Mouse (Mus musculus) induced T-regulatory cell, adult 2 months (primary cell): ENCODE results near the gene Msh5.
"Not testable (repeated sequence)": the region's sequence is repeated elsewhere in the genome, so short reads cannot be mapped to it uniquely, and the experiment has no call there.

Experiments
- DNase-seq: peaks from one replicate; pipeline ENCODE4 v3.0.0-alpha.2; 2012; ENCODE audit warnings: low read depth

Gene Msh5

DNA sequence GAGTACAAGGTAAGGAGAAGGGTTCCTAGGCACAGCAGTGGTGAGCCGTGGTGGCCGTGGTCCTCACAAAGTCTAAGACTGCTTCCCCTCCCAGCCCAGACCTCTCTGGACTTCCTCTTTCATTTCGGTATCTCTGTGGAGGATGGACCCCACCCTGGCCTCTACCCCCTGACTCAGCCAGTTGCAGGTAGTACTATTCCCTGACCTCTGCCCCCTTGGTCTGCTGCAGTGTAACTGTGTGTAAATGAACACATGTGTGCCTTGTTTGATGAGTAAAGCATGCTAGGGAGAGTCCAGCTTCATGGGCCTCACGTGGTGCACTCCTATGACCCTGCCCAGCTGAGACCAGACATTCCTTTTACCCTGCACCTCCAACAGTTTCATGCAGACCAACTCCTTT lies 22.8 kb downstream of the Msh5 start:
- no peak for DNase-seq

GRCm38 (mm10) chr17:35023221-35023620 lies 23.3 kb downstream of the Msh5 start:
- no peak for DNase-seq

DNA sequence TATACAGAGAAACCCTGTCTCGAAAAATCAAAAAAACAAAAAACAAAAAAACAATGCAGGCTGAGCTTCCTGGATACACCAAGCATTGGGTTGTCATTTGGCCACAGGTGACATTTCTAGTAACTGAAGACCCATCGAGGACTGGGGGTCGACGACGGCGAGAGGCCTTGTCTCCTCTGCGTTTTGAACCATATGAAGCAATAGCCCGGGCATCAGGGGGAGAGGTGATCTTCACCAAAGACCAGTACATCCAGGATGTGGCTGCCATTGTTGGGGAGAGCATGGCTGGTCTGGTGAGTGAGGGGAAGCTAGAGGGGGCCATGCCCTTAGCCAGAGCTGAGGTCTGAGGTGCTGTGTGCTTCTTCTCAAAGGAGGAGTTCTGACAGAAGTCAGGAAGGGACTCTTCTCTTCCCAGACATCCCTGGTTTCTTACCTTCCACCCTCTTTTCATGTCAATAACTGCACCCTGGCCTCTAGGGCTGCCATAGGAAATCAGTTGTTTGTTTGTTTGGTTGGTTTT lies 23.9 kb downstream of the Msh5 start:
- no peak for DNase-seq

GRCm38 (mm10) chr17:35021842-35022477 lies 24.6 kb downstream of the Msh5 start:
- no peak for DNase-seq

GRCm38 (mm10) chr17:35021163-35021808 lies 25.3 kb downstream of the Msh5 start:
- peak; percentile 92 for DNase-seq

- DNase-seq, result no peak
These were observed 26.0 kb downstream of the Msh5 start for GRCm38 (mm10) chr17:35020551-35020950.

GRCm38 (mm10) chr17:35019894-35020293 lies 26.7 kb downstream of the Msh5 start:
- DNase-seq, result no peak

DNA sequence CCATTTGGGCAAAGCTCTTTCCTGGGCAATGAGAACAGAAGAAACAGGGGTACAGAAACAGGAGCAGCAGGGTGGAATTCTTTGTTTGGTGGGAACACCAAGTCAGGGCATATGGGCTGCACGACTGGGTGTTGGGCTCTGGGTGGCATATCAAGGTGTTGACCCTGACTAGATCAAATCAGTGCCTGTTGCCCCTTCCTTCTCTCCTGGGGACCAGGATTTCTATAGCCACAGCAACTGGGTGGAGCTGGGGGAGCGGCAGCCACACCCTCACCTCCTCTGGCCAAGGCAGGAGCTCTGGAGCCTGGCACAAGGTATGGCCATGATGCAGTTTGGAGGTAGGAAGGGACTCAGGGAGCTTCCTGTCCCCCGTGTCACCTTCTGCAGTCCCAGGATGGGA lies 28.4 kb downstream of the Msh5 start:
- no peak for DNase-seq

DNA sequence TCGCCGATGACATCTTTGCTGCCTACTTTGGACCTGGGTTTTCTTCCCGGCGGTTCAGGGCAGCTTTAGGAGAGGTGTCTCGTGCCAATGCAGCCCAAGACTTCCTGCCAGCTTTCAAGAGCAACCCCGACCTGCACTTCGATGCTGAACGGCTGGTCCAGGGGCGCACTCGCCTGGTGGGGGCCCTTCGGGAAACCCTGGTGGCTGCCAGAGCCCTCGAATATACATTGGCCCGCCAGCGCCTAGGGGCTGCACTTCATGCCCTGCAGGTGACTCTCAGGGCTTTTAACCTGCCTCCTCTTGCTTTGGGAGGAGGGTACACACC lies 28.9 kb downstream of the Msh5 start:
- DNase-seq, result no peak

- DNase-seq, result peak; percentile 46
These were observed 29.5 kb downstream of the Msh5 start for GRCm38 (mm10) chr17:35016791-35017705.

DNA sequence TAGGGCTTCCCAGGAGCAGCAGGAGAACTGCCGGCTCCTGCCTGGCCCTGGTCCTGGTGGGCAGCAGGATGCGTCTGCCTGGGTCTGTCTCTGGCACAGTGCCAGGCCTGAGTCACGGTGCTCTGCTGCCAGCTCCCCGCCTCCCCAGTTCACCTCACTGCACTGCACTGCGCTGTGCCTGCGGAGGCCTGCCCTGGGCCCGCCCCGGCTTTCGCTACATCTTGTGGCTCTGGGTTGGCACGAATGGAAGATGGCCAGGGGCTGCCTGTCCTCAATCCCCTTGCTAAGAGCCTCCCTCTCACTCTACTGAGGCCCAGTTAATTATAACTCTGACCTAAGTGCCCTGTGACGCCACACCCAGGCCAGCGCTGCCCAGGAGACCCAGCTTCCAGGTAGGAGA lies 30.2 kb downstream of the Msh5 start, which contains the start of gene Vwa7:
Gene Vwa7, plus strand, starts transcription at position 204 of the 400 bp plus-strand sequence.
- DNase-seq, result no peak

- DNase-seq, result no peak
These were observed 31.2 kb downstream of the Msh5 start for GRCm38 (mm10) chr17:35015296-35015695.

- DNase-seq, result no peak
These were observed 33.3 kb downstream of the Msh5 start for GRCm38 (mm10) chr17:35013221-35013620.

DNA sequence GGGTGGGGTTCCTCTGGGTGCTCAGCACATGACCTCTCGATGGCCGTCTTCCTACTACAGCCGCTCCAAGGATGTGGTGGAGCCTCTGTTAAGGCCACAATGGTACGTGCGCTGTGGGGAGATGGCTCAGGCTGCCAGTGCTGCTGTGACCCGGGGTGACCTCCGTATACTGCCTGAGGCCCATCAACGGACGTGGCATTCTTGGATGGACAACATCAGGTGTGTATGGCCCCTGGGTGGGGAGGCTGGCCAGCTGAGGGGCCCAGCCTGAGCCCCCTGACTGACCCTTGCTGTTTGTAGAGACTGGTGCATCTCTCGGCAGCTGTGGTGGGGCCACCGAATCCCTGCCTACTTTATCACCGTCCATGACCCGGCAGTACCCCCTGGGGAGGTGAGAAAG lies 34.1 kb downstream of the Msh5 start:
- DNase-seq, result no peak

DNA sequence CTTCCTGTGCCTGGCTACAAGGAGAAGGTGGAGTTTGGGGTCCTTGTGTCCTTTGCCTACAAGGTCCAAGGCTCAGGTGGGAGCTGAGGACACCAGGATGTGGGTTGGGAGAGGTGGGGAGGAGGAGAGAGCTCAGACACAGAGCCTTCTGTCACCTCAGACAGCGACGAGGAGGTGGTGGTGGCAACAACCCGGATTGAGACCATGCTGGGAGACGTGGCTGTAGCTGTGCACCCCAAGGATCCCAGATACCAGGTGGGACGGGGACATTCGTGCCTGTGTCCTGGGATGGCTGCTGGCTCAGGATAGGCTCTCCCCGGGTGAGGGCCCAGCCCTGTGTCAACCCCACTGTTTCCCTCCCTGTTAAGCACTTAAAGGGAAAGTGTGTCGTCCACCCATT lies 35.1 kb downstream of the Msh5 start:
- no peak for DNase-seq

- no peak for DNase-seq
These were observed 37.0 kb downstream of the Msh5 start for GRCm38 (mm10) chr17:35009586-35009985.

- no peak for DNase-seq
These were observed 39.1 kb downstream of the Msh5 start for GRCm38 (mm10) chr17:35007387-35007991.

DNA sequence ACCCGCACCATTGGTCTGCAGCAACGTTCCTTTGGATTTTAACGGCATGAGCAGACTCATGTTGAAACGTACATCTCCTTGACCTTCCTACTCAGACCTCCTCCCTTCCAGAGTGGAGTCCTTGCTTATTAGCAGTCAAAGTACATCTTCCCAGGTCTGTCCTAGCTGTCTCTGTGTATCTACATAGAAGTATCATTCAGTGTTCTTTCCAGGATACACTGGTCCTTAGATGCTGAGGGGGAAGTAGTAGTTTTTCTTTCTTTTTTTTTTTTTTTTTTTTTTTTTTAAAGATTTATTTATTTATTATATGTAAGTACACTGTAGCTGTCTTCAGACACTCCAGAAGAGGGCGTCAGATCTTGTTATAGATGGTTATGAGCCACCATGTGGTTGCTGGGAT lies 40.6 kb downstream of the Msh5 start:
- not testable (repeated sequence) for DNase-seq

DNA sequence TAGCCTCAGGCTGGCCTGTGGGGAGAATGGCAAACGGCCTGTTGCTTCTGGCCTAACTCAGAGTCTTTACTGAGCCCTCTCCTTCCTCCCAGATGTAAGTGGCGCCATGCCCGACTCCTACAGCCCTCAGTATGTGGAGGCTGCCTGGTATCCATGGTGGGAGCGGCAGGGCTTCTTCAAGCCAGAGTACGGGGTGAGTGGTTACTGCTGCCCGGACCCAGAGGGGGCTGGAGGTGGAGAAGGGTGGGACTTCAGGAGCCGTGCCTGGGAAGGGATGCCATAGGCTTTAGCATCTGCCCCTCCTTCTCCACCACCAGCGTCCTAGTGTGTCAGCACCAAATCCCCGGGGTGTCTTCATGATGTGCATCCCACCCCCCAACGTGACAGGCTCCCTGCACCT lies 41.4 kb downstream of the Msh5 start:
- DNase-seq, result no peak

DNA sequence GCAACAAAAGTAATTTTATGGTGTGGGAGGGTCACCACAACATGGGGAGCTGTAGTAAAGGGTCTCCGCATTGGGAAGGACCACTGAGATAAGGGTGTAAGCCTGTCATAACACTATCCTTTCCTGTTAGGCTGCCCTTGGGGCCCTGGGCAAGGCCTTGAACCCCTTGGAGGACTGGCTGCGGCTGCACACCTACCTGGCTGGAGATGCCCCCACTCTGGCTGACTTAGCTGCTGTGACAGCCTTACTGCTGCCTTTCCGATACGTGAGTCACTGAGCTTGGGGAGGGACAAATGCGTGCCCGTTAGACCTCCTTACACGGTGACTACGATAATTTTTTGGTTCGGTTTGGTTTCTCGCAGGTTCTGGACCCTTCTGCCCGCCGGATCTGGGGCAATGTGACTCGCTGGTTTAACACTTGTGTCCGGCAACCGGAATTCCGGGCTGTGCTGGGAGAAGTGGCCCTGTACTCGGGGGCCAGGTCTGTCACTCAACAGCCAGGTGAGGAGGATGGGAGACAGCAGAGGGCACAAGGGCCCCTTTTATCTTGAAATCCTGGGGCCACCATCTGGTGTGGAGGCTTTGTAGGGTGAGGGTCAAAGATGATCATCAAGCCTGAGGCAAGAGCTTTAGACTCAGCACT lies 42.3 kb downstream of the Msh5 start:
- DNase-seq, result no peak

DNA sequence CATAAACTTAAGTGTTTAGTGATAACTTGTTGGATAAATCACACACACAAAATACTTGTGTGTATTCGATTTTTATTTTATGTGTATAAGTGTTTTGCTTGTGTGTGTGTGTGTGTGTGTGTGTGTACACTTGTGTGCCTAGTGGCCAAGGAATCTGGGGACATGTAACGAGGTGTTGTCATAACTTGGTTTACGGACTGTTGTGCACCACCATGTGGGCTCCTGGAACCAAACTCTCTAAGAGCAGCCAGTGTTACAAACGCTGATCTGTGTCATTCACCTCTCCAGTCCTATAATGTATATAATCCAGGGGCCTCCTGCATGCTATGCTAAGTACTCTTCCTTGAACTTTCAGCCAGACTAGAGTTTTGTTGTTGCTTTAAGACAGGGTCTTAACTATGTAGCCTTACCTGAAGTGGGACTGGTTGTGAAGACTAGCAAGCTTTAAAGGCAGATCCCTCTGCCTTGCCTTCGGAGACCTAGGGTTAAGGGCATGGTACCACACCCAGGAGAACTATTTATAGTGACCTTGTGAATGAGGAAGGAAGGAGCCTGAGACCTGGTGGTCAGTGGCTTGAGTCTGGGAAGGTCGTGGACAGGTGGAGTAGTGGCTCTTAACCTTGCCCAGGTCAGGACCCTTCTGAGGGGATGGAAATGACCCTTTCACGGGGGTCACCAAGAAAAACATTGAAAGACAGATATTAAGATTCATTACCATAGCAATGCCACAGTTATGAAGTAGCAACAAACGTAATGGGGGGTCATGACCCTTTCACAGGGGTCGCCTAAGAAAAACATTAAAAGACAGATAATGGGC lies 43.3 kb downstream of the Msh5 start:
- DNase-seq, result peak; percentile 41
